Mouse (Mus musculus) neural tube, embryonic 14.5 days (tissue): ENCODE results near the gene Prdm1. TPM values are rescaled to one million over a fixed set of nuclear protein-coding genes. Genes with fewer than 3 reads are reported as not detected.
A peak's percentile ranks its signal among the peaks of the same experiment; 100 is the strongest.

ENCODE experiments used
- ATAC-seq: fragments of 200-750 bp; cut with Nextera tagmentation; 2 replicates; pipeline ENCODE4 v1.8.0; 2017; ENCODE audit warnings: low read depth, mild to moderate bottlenecking, moderate TSS enrichment, moderate library complexity
- H3K27ac ChIP-seq: fragments of 300-500 bp; sonication (generic); 2 replicates; pipeline ENCODE4 v1.5.1; 2014; ENCODE audit warnings: low read depth, mild to moderate bottlenecking, control low read depth, low read length, moderate library complexity, mixed read lengths
- H3K27me3 ChIP-seq: fragments of 300-500 bp; sonication (generic); 2 replicates; pipeline ENCODE4 v1.6.1; 2014; ENCODE audit warnings: low read length; ENCODE audit not compliant: control insufficient read depth, insufficient read depth
- H3K36me3 ChIP-seq: fragments of 300-500 bp; sonication (generic); 2 replicates; pipeline ENCODE4 v1.6.1; 2014; ENCODE audit warnings: low read length, mixed read lengths; ENCODE audit not compliant: control insufficient read depth, insufficient read depth
- H3K4me1 ChIP-seq: fragments of 300-500 bp; sonication (generic); 2 replicates; pipeline ENCODE4 v1.6.1; 2014; ENCODE audit warnings: low read length; ENCODE audit not compliant: control insufficient read depth, insufficient read depth
- H3K4me2 ChIP-seq: fragments of 300-500 bp; sonication (generic); 2 replicates; pipeline ENCODE4 v1.6.1; 2014; ENCODE audit warnings: mild to moderate bottlenecking, low read depth, low read length, control low read depth
- H3K4me3 ChIP-seq: fragments of 300-500 bp; sonication (generic); 2 replicates; pipeline ENCODE4 v1.5.1; 2014; ENCODE audit warnings: low read depth, low read length, control low read depth, mixed read lengths
- H3K9ac ChIP-seq: fragments of 300-500 bp; sonication (generic); replicated peaks from 2 replicates; pipeline ENCODE4 v1.6.1; 2014; ENCODE audit warnings: low read depth, mild to moderate bottlenecking, control low read depth, low read length, mixed read lengths
- H3K9me3 ChIP-seq: fragments of 300-500 bp; sonication (generic); 2 replicates; pipeline ENCODE4 v1.6.1; 2016; ENCODE audit warnings: low read length; ENCODE audit not compliant: control insufficient read depth
- WGBS: fragments of 180-500 bp; shearing (Covaris S2); extraction: QIAGEN DNeasy Blood & Tissue Kit; methylation state at CpG from one replicate; pipeline ENCODE4 v1.1.7; 2014; 5-methylcytosine and 5-hydroxymethylcytosine counted together
- polyA plus RNA-seq: library from polyadenylated mRNA; unstranded; fragments of >200 nt; fragmentation: Nextera tagmentation; extraction: Ambion mirVana; gene quantifications from 2 replicates; pipeline ENCODE4 v1.2.1, GENCODE M21; 2014

Gene Prdm1
- polyA plus RNA-seq, 1 experiment from 2014 or later, result 0.64 TPM

GRCm38 (mm10) chr10:44481379-44481778 is 46.9 kb downstream of the Prdm1 start:
- WGBS, result 84% methylated on average over 5 of the region's 5 CpGs
- Histone ChIP-seq H3K9me3 (no peaks in the 10 kb centered on the region), H3K36me3 (no peaks in the 10 kb centered on the region), H3K4me2 (no peak overlapping the region), H3K9ac (no peak overlapping the region), H3K27me3 (no peaks in the 10 kb centered on the region), H3K4me3 (no peak overlapping the region), H3K4me1 (no peaks in the 10 kb centered on the region), H3K27ac (no peak overlapping the region)
- no peak for ATAC-seq

GRCm38 (mm10) chr10:44479286-44479685 is 49.0 kb downstream of the Prdm1 start:
- 12% methylated on average over 6 of the region's 6 CpGs for WGBS
- Histone ChIP-seq H3K4me2 (no peak overlapping the region), H3K9me3 (no peaks in the 10 kb centered on the region), H3K4me1 (no peaks in the 10 kb centered on the region), H3K27me3 (no peaks in the 10 kb centered on the region), H3K4me3 (no peak overlapping the region), H3K27ac (no peak overlapping the region), H3K9ac (no peak overlapping the region), H3K36me3 (no peaks in the 10 kb centered on the region)
- ATAC-seq, result no peak

- ATAC-seq, result no peak
- Histone ChIP-seq H3K4me2 (no peak overlapping the region), H3K9me3 (no peaks in the 10 kb centered on the region), H3K27ac (no peak overlapping the region), H3K9ac (no peak overlapping the region), H3K4me1 (no peaks in the 10 kb centered on the region), H3K27me3 (no peaks in the 10 kb centered on the region), H3K4me3 (no peak overlapping the region), H3K36me3 (no peaks in the 10 kb centered on the region)
- 59% methylated on average over 5 of the region's 5 CpGs for WGBS
These were observed 50.2 kb downstream of the Prdm1 start for GRCm38 (mm10) chr10:44478091-44478490.

- H3K4me2 ChIP-seq, result no peak overlapping the region
- H3K27ac ChIP-seq, result no peak overlapping the region
- no peaks in the 10 kb centered on the region for H3K9me3 ChIP-seq
- H3K9ac ChIP-seq, result no peak overlapping the region
- ATAC-seq, result no peak
- H3K4me1 ChIP-seq, result no peaks in the 10 kb centered on the region
- H3K36me3 ChIP-seq, result no peaks in the 10 kb centered on the region
- H3K4me3 ChIP-seq, result no peak overlapping the region
- H3K27me3 ChIP-seq, result no peaks in the 10 kb centered on the region
- 90% methylated on average over 8 of the region's 8 CpGs for WGBS
These were observed 51.1 kb downstream of the Prdm1 start for GRCm38 (mm10) chr10:44477240-44477639.

- Histone ChIP-seq H3K4me2 (no peak overlapping the region), H3K27ac (no peak overlapping the region), H3K9me3 (no peaks in the 10 kb centered on the region), H3K36me3 (no peaks in the 10 kb centered on the region), H3K9ac (no peak overlapping the region), H3K4me3 (no peak overlapping the region), H3K4me1 (no peaks in the 10 kb centered on the region), H3K27me3 (no peaks in the 10 kb centered on the region)
- 72% methylated on average over 13 of the region's 13 CpGs for WGBS
- ATAC-seq, result no peak
These were observed 51.8 kb downstream of the Prdm1 start for GRCm38 (mm10) chr10:44476523-44476922.

GRCm38 (mm10) chr10:44475376-44475775 is 52.9 kb downstream of the Prdm1 start:
- no peak overlapping the region for H3K4me3 ChIP-seq
- H3K9ac ChIP-seq, result no peak overlapping the region
- no peaks in the 10 kb centered on the region for H3K36me3 ChIP-seq
- no peak overlapping the region for H3K4me2 ChIP-seq
- ATAC-seq, result no peak
- no peaks in the 10 kb centered on the region for H3K4me1 ChIP-seq
- H3K27ac ChIP-seq, result no peak overlapping the region
- no peaks in the 10 kb centered on the region for H3K27me3 ChIP-seq
- H3K9me3 ChIP-seq, result no peaks in the 10 kb centered on the region
- WGBS, result 87% methylated on average over 3 of the region's 3 CpGs

- Histone ChIP-seq H3K36me3 (no peaks in the 10 kb centered on the region), H3K9me3 (no peaks in the 10 kb centered on the region), H3K4me1 (no peaks in the 10 kb centered on the region), H3K4me3 (no peak overlapping the region), H3K27ac (no peak overlapping the region), H3K27me3 (no peaks in the 10 kb centered on the region), H3K4me2 (no peak overlapping the region), H3K9ac (no peak overlapping the region)
- peak; percentile 84; the same call in 1 of the 2 replicates for ATAC-seq
- 41% methylated on average over 10 of the region's 10 CpGs for WGBS
These were observed 54.0 kb downstream of the Prdm1 start for GRCm38 (mm10) chr10:44474256-44474655.

- H3K27me3 ChIP-seq, result no peaks in the 10 kb centered on the region
- H3K4me2 ChIP-seq, result no peak overlapping the region
- H3K9me3 ChIP-seq, result no peaks in the 10 kb centered on the region
- no peaks in the 10 kb centered on the region for H3K36me3 ChIP-seq
- H3K9ac ChIP-seq, result no peak overlapping the region
- no peaks in the 10 kb centered on the region for H3K4me1 ChIP-seq
- ATAC-seq, result no peak
- no peak overlapping the region for H3K4me3 ChIP-seq
- WGBS, result 51% methylated on average over 8 of the region's 8 CpGs
- H3K27ac ChIP-seq, result no peak overlapping the region
These were observed 62.7 kb downstream of the Prdm1 start for GRCm38 (mm10) chr10:44465618-44466017.

- no peak overlapping the region for H3K4me3 ChIP-seq
- H3K4me2 ChIP-seq, result no peak overlapping the region
- H3K4me1 ChIP-seq, result no peaks in the 10 kb centered on the region
- no peaks in the 10 kb centered on the region for H3K36me3 ChIP-seq
- no peak overlapping the region for H3K9ac ChIP-seq
- no peak for ATAC-seq
- 74% methylated on average over 5 of the region's 5 CpGs for WGBS
- H3K27ac ChIP-seq, result no peak overlapping the region
- no peaks in the 10 kb centered on the region for H3K9me3 ChIP-seq
- H3K27me3 ChIP-seq, result 0 out of 2 replicates have a peak, but pooled peaks cover 2% of the 10 kb centered on the region
These were observed 63.7 kb downstream of the Prdm1 start for GRCm38 (mm10) chr10:44464563-44464962.
